Mouse (Mus musculus): Measurements from ENCODE around the gene Trim80.
"Not testable (repeated sequence)": the region's sequence is repeated elsewhere in the genome, so short reads cannot be mapped to it uniquely, and the experiment has no call there.

Gene Trim80

DNA sequence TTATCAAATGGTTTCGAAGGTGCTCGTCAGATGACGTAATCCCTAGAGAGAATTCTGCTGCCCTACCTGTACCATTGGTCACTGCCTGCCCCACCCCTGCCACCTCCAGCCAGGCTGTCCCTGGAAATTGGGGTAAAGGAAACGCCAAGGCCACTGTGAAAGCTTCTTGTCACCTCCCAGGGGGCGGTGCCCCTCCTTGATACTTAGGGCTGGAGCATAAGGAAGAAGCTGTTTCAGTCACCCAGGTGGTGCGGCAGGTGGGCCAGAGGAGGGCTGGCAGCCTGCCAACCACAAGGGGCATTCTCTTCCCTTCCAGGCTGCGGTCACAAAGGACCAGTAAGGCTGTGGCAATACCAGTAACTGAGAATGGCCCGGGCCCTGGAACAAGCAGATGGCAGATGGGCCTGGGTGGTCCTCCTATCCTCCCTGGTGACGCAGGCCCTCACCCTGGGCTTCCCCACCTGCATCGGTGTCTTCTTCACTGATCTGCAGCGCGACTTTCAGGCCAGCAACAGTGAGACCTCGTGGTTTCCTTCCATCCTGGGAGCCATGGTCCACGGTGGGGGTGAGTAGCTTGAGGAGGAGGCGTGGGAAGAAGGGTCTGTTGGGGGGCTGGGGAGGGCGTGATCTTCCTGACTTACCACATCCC, 22.0 kb downstream of the Trim80 start, which contains the start of gene Slc16a5:
TSS of gene Slc16a5 (plus strand) at position 232 of the 649 bp plus-strand sequence.
- DNase-seq (ENCODE audit: low read depth) = no peak

DNA sequence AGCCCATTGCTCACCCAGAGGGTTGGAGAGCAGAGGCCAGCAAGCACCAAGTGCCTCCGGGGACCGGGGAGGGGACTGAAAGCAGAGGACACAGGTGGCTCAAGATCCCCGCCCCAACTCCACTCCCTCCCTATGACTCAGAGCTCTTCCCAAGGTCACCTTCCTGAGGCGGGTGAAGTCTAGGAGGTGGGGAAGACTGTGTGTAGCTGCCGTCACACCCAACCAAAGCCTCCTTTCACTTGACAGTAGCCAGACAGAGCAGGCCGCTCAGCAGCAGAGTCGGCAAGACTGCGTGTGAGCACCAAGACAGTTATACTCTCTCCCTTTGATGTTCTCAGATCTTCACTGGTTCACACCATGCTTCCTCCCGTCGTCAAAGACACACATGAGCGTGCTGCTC, 23.1 kb downstream of the Trim80 start:
- DNase-seq (ENCODE audit: low read depth) = no peak

DNA sequence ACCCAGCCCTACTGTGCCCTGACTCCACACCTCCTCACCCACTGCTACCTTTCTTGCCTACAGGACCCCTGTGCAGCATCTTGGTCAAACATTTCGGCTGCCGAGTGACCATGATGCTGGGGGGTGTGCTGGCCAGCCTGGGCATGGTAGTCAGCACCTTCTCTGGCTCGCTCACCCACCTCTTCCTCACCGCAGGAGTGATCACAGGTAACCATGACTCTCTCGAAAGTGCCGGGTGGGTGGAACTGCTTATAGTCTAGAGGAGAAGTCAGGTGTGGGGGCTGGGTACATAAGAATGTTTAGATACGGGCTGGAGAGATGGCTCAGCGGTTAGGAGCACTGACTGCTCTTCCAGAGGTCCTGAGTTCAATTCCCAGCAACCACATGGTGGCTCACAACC, 24.5 kb downstream of the Trim80 start:
- DNase-seq (ENCODE audit: low read depth) = no peak

DNA sequence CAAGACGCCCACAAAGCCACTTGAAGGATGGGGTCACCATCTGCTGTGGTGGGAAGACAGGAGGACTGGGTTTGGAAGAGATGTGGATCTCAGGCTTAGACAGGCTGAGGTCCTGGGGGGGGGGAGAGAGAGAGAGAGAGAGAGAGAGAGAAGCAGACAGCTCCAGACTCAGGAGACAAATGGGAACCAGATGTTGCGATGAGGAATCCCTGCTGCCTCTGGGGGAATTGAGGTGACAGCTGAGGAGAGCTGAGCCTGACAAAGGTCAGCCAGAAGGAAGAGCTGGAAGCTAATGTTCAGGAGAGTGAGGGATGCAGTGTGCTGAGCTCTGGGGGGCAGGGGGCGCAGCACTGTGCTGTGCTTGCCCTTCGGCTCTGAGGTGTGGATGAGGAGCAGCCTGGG, 26.9 kb downstream of the Trim80 start:
- peak; percentile 51 for DNase-seq (ENCODE audit: low read depth)

DNA sequence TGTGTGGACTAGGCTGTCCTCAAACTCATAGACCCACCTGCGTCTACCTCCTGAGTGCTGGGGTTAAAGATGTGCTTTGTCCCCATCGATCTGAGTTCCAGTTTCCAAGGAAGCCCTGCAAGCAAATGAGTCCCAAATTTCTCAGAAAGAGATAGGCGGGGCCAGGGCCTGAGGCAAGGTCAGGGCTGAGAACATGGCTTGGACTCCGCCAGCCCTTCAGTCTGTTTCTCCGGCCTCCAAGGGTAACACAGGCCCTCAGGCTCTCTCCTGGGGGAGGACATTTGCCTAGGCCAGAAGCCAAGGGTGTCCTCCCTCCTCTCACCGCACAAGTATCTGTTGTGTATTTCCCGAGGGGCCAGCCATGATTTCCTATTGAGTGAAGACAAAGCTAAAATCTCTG, 31.8 kb downstream of the Trim80 start:
- DNase-seq (ENCODE audit: low read depth) = no peak

DNA sequence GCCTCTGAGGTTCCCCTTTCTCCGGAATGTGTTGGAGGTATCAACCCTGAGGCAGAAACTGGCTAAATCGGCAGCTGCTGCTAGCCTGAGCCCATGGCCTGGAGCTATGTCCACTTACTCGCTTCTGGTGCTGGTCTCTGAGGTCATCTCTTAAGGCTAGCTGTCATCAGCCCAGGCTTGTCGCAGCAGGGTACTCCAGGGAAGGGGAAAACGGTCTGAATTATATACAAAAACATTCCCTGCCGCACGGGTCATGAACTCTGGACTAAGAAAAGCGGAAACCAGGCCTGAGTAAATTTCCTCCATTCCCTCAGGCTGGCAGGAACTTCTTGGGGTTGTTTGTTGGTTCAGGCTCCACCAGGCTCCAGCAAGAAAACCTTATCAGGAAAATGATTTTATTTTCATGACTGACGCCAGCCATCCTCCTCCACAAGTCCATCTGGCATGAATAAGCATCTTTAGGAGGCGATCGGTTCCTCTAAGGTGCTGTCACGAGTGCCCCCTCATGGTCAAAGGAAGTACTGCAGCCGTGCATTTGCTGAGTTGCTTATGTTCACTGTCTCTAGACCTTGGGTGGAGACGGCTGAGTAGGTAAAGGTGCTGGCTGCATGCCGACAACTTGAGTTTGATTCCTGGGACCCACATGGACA, 33.4 kb downstream of the Trim80 start:
- peak; percentile 99 for DNase-seq (ENCODE audit: low read depth)

DNA sequence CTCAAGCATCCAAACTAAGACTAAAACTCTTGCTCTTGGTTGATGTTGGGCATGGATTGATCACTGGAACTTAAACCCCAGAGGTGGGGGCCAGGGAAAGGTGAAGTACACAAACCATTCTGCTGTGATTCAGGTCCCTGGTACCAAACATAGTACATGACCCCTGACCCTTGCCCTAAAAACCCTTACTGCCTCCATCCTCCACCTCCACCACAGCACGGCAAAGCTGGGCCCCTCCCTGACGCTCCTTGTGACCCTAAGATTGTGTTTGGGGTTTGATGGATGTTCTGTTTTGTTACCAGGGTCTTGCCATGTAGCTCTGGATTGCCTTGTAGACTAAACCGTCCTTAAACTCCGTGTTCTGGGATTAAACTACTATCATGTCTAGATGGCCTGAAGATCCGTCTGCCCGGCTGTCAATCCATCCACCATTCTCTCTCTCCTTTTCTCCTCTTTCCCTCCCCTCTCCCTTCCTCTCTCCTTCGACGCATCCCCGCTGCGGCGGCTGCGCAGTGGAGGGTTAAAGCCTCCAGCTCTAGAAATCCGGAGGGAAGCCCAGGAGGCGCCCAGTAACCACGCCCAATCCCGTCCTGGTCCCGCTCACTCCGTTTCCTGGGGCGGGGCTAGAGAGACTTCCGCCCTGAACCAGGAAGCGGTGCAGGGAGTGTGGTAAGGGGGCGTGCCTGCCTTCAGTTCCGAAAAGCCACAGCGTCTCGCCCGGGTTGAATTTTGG, 34.8 kb downstream of the Trim80 start, which contains the start of gene Armc7:
TSS of gene Armc7 (plus strand) at position 643 of the 733 bp plus-strand sequence.
- peak; percentile 99 for DNase-seq (ENCODE audit: low read depth)

DNA sequence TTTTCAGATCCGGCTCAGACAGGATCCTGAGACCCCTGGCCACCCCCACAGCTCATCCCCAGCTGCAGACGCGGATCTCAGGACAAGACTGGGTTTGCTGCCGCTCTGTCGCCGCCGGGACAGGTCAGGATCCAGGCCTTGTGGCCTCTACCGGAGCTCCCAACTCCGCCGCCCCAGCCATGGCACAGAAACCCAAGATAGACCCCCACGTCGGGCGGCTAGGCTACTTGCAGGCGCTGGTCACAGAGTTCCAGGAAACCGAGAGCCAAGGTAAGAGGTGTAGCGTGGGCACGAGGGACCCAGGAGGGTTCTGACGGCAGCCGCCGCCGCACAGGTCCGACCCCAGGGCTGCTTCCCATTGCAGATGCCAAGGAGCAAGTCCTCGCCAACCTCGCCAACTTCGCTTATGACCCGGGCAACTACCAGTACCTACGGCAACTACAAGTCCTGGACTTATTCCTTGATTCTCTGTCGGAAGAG, 35.5 kb downstream of the Trim80 start:
- no peak for DNase-seq (ENCODE audit: low read depth)

DNA sequence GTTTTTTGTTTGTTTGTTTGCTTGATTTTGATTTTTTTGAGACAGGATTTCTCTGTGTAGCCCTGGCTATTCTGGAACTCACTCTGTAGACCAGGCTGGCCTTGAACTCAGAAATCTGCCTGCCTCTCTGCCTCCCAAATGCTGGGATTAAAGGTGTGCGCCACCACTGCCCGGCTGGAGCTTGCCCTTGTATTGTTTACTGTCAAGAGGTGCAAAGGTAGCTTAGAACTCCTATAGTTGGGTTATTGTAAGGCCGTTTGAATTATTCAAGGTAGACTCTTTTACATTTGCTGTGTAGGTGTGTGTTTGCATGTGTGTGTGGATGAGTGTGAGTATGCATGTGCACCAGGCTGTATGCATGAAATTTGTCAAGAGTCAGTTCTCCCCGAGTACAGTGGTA, 36.3 kb downstream of the Trim80 start:
- not testable (repeated sequence) for DNase-seq (ENCODE audit: low read depth)

DNA sequence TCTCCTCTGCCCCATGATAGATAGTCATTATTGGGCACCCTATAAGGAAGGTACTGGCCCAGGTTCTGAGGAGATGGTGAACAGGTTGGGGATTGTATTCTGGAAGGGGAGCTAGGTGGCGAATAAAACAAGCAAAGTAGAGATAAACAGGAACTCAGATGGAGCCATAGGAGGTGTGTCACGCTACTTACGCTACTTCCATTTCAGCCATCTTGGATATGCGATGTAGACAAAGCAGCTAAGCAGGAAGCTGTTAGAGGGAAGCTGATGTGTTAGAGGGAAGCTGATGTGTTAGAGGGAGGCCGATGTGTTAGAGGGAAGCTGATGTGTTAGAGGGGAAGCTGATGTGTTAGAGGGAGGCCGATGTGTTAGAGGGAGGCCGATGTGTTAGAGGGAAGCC, 37.0 kb downstream of the Trim80 start:
- DNase-seq (ENCODE audit: low read depth) = not testable (repeated sequence)

DNA sequence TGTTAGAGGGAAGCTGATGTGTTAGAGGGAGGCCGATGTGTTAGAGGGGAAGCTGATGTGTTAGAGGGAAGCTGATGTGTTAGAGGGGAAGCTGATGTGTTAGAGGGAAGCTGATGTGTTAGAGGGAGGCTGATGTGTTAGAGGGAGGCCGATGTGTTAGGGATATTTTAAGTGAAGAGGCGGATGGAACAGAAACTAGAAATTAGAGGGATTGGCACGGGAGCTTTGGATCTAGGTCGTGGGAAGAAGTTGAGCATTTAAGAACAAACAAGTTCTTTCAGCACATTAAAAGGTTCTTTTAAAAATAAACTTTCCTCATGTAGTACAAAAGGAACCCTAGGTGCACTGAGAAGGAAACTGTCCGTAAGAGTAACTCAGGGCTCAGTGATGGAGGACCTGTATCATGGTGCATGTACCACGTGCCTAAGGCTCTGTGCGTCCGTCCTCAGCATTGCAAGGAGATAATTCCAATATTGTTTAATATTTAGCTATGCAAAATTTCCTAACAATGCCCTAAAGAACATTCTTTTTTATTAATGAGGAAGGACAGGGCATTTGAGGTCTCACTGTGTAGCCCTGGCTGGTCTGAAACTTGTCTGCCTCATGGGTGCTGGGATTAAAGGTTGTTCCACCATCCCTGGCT, 38.1 kb downstream of the Trim80 start:
- no peak for DNase-seq (ENCODE audit: low read depth)

DNA sequence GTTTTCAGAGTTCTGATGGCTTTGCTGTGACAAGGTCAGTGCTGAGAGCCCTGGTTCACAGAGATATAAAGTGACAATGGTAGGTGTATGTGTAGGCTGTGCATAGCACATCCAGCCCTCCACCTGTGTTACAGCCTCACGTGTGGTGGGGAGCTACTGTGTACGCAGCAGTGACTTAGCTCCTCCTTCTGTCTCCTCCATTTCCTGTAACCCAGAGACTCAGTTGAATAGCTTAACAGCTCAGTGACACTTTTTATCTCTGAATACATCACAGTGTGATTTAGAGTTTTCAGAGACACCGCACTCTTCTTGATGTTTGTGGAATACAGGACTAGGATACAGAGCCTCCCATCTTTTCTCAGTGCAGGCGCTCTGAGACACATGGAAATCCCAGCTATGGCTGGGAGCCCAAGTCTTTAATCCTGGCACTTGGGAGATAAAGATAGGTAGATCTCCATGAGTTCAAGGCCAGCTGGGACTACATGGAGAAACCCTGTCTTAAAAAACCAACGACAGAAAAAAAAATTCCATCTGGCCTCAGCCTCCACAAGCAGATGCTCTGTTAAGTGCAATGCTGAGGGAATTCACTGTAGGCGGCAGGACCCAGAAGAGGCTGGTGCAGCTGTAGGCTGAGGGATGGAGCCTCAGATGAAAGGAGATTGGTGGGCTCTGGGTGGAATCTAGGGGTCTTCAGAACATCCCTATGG, 41.4 kb downstream of the Trim80 start:
- DNase-seq (ENCODE audit: low read depth) = no peak

DNA sequence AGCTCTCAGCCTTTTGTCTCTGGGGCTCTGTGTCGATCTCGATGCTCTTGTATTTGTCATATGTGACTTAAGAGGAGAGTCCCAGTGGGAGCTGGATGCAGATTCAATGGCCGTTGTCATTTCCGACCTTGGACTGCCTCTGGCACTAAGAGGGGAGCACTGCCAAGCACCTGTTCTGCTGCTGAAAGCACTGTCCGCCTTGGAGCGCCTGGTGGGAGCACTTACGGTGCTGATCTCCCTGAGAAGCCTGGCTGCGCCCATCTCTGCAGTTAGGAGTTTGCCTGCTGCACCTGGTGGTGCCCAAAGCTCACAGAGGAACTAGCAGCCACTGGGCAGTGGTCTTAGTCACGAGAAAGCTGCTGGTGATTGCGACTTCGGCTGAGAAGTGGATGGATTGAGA, 42.9 kb downstream of the Trim80 start:
- no peak for DNase-seq (ENCODE audit: low read depth)

DNA sequence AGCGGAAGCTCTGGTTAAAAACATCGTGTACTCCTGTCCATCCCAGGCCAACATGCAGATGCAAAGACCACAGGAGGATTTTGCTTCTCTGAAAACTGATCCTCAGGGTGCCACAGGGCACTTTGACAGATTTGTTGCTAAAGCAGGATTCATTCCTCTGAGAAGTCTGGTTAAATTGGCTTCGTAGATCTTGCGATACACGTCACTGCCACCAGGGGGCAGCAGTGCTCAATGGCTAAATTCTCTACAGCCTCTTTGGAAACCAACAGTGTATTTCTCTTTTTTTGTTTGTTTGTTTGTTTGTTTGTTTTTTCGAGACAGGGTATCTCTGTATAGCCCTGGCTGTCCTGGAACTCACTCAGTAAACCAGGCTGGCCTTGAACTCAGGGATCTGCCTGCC, 43.4 kb downstream of the Trim80 start:
- DNase-seq (ENCODE audit: low read depth) = peak; percentile 90

DNA sequence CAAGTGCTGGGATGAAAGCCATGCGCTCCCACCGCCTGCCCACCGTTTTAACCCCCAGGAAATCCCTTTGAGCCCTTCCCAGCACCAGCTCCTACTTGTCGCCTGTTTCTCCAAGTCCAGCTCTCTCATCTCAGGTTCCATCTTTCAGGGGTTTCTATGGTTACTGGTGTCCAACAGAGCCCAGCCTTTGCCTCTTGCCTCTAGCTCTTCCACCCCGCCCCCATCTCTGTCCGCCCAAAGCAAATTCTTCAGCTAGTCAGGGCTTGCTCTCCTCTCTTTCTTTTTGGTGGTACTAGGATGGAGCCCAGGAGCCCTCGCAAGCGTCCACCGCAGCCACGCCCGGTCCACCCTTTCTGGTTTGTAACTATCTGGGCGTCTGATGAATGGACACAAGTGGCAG, 44.8 kb downstream of the Trim80 start:
- no peak for DNase-seq (ENCODE audit: low read depth)

DNA sequence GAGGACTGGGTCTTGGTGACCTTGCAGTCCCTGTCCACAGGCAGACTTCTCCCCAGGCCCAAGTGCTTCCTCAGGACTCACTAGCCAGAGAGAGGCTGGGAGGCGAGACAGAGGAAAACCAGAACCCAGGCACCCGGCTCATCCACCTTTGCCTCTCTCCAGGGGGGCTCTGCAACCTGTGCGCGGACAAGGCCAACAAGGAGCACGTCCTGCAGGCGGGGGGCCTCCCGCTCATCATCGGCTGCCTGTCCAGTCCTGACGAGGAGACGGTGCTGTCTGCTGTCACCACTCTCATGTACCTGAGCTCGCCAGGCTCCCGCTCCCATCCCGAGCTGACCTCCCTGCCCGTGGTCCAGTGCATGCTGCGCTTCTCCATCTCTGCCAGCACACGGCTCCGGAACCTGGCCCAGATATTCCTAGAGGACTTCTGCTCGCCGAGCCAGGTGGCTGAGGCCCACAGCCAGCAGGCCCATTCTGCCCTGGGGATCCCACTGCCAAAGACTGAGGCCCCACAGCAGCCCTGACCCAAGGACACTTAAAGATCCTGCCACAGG, 48.3 kb downstream of the Trim80 start:
- no peak for DNase-seq (ENCODE audit: low read depth)

DNA sequence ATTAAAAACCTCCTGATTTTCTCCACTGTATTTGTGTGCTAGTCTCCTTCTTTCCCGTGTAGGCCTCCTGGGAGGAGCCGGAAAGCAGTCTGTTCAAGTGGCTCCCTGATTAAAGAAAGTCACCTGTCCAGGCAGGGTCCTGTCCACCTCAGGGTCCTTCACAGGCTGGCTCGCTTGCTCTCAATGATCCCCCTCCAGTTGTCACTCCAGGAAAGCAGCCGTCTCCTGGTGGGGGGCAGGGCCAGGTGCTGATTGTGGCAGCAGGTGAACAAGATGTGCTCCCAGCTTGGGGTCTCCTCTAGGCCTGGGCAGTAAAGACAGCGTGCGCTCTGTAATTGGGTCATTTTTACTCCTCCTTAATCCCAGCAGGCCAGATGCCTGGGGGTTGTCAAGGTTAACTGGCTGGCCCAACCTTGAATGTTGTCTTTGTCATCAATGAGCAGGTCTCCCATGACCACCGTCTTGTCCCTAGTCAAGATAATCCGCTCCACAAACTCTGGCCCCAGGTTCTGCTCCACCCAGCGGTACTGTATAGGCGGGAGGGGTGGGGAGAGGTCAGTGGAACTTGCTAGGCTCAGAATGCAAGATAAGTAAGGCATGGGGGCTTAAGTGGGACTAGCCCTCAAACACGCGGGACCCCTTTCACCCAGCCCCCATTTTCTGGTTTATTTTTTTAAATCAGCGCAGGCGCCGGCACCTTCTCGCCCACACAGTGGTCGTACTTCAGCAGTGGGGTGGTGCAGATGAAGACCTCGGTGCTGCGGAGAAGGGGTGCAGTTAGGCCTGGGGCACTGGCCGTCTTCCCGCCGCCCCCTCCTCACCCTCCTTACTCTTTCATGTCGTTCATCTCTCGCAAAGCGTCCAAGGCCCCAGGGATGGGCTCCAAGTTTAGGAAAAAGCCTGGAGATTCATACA, 50.4 kb downstream of the Trim80 start:
- DNase-seq (ENCODE audit: low read depth) = no peak

DNA sequence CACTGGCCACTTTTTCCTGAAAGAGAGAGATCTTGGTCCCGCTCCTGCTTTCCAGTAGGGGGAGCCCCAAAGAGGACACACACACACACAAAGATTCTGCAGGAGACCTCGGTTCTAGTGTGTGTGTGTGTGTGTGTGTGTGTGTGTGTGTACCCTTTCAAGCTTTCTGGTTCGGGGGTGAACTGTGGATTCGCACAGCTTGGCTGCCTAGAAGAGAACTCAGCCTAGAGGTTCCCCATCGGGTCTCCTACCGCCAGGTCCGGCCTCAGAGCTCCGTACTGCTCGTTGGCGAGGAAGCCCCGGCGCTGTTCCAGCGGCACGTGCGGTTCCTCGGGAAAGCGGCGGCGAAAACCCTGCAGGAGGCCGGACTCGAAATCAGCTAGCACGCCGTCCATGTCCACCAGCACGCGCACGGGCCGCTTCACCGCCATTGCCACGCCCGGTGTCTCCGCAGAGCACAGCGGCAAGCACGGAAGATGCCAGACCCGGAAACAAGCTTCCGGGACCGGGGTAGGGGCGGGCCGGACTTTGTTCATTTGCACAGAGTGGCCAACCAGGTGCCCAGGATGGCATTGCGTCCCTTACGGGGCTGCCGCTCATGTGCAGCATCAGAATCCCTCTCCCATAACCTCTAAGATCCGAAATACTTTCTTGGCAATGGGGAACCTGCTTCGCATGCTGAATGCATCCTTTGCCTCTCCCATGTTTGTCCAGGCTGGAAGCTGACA, 51.2 kb downstream of the Trim80 start, which contains the start of gene Nt5c:
TSS of gene Nt5c (minus strand) at position 507 of the 728 bp plus-strand sequence.
- DNase-seq (ENCODE audit: low read depth) = peak; percentile 87

DNA sequence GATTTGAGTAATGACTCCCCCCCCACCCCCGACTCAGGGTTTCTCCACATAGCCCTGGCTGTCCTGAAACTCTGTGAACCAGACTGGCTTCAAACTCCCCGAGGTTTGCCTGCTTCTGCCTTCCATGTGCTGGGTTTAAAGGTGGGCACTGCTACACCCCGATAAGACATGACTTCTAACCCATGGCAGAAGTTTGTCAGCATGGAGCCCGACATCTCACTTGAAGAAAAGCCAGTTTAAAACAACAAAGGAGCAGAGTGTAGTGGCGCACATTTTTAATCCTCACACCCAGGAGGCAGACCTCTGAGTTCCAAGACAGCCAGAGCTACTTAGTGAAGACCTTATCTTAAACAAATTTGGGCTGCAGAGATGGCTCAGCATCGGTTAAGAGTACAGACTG, 52.0 kb downstream of the Trim80 start:
- no peak for DNase-seq (ENCODE audit: low read depth)

DNA sequence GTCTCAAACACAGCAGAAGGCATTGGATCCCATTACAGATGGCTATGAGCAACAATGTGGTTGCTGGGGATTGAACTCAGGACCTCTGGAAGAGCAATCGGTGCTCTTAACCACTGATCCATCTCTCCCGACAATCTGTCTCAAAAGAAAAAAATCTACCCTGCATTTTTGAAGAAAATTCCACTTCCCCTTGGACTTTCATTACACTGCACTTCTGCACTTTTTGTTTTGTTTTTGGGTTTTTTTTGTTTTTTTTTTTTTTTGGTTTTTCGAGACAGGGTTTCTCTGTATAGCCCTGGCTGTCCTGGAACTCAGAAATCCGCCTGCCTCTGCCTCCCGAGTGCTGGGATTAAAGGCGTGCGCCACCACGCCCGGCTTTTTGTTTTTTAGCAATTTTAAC, 56.2 kb downstream of the Trim80 start:
- DNase-seq (ENCODE audit: low read depth) = not testable (repeated sequence)

All from NIH3T3 (cell line).